Mouse (Mus musculus) liver, postnatal 0 days (tissue): ENCODE measurements around the gene Donson.

ENCODE experiments used
- CTCF ChIP-seq: sonication (generic); IDR thresholded peaks from 2 replicates; pipeline ENCODE4 v1.5.1; 2016; ENCODE audit warnings: antibody characterized with exemption, low read depth
- EP300 ChIP-seq: IDR thresholded peaks from 2 replicates; pipeline ENCODE4 v1.6.1; 2016; ENCODE audit warnings: antibody characterized with exemption, low read depth, mild to moderate bottlenecking

GRCm38 (mm10) chr16:91694455-91695084 is 6.0 kb upstream of the Donson start:
- peak; percentile 98 for TF ChIP-seq CTCF
- no peak for TF ChIP-seq EP300
